12 mouse cellular contexts compared by ENCODE assay signal in genomic region chr12:56591722-56592121, GRCm38 (mm10). TPM values are rescaled to one million over a fixed set of nuclear protein-coding genes. Genes with fewer than 3 reads are reported as not detected.
DNase-seq lines count a peak whose midpoint lies in the region; ATAC-seq and TF ChIP-seq lines count a peak whose summit lies in the region.
"Had no signal": no experiment of that assay in that cellular context is flagged by ENCODE, and none has a peak within 500 bp of the region (broad histone marks: within the 10 kb centered on the region; RNA-seq: fewer than 3 reads in every experiment).

No protein-coding gene starts in this region.

- no peaks in the 10 kb centered on the region for H3K4me1 ChIP-seq in kidney, embryonic 14.5 days (ENCODE audit: control insufficient read depth, insufficient read depth, low read length)
- no peaks in the 10 kb centered on the region for H3K4me1 ChIP-seq in G1E (ENCODE audit: insufficient read depth, low read depth, low read length)
- no peaks in the 10 kb centered on the region for H3K4me1 ChIP-seq in lung, adult 2 months (ENCODE audit: control insufficient read depth, insufficient read depth, low read length)
- H3K4me1 ChIP-seq: embryonic facial prominence, embryonic 12.5 days had no signal

- no peak overlapping the region for H3K4me3 ChIP-seq in kidney, embryonic 14.5 days (ENCODE audit: low read length)
- no peak overlapping the region for H3K4me3 ChIP-seq in G1E (ENCODE audit: low read depth, low read length)
- no peak overlapping the region for H3K4me3 ChIP-seq in lung, adult 2 months (replicated peaks; ENCODE audit: extremely low read depth, low read depth, low read length)
- H3K4me3 ChIP-seq: embryonic facial prominence, embryonic 12.5 days had no signal

- H3K27ac ChIP-seq in kidney, embryonic 14.5 days (ENCODE audit: low read depth, low read length): no peak overlapping the region
- H3K27ac ChIP-seq: embryonic facial prominence, embryonic 12.5 days had no signal

- 3% methylated on average over 4 of the region's 4 CpGs for WGBS in kidney, embryonic 14.5 days
- 6% methylated on average over 4 of the region's 4 CpGs for WGBS in lung, adult 2 months

- no peaks in the 10 kb centered on the region; the same call in 1 of the 2 replicates for H3K27me3 ChIP-seq in kidney, embryonic 14.5 days (ENCODE audit: control insufficient read depth, insufficient read depth, low read length)
- H3K27me3 ChIP-seq in G1E (ENCODE audit: insufficient read depth, low read length): peaks cover 5% of the 10 kb centered on the region

- no peak overlapping the region for H3K9ac ChIP-seq in kidney, embryonic 14.5 days (ENCODE audit: low read depth, low read length)
- H3K9ac ChIP-seq: embryonic facial prominence, embryonic 12.5 days had no signal

- H3K36me3 ChIP-seq in kidney, embryonic 14.5 days (ENCODE audit: control insufficient read depth, insufficient read depth, low read length): no peaks in the 10 kb centered on the region
- H3K36me3 ChIP-seq in G1E (replicated peaks): no peaks in the 10 kb centered on the region
- H3K36me3 ChIP-seq: embryonic facial prominence, embryonic 12.5 days had no signal

- H3K4me2 ChIP-seq in kidney, embryonic 14.5 days (replicated peaks; ENCODE audit: low read depth, low read length): no peak overlapping the region
- H3K4me2 ChIP-seq: embryonic facial prominence, embryonic 12.5 days had no signal

- H3K9me3 ChIP-seq in kidney, embryonic 14.5 days (ENCODE audit: control insufficient read depth, low read length): no peaks in the 10 kb centered on the region
- no peaks in the 10 kb centered on the region for H3K9me3 ChIP-seq in G1E (replicated peaks)
- H3K9me3 ChIP-seq: embryonic facial prominence, embryonic 12.5 days had no signal

- ATAC-seq in kidney, embryonic 14.5 days (ENCODE audit: low FRiP score, low TSS enrichment): no peak
- no peak for ATAC-seq in G1E (ENCODE audit: extremely low read depth, insufficient number of reproducible peaks, low FRiP score, poor library complexity, severe bottlenecking)

- TF ChIP-seq POLR2A in lung, adult 2 months (IDR thresholded peaks at IDR 0.05; ENCODE audit: borderline replicate concordance, extremely low read depth, low read depth, low read length): no peak

- peak; percentile 33 for DNase-seq in adrenal gland, postnatal 14 days
- no peak for DNase-seq in adrenal gland, postnatal 4 days (ENCODE audit: low spot score in 2 of 2)
- DNase-seq in kidney, postnatal 14 days: peak; percentile 18
- DNase-seq in G1E (ENCODE audit: low spot score): no peak
- DNase-seq in lung, adult 2 months: peak; percentile 14
- DNase-seq in thymus, adult 18-20 months: no peak
- DNase-seq in urinary bladder, postnatal 25 days (ENCODE audit: low spot score): no peak

- 0 out of 2 replicates have a peak, but pooled peaks have one; percentile 26 for TF ChIP-seq CTCF in G1E (IDR thresholded peaks at IDR 0.05; ENCODE audit: low read depth, low read length)
- TF ChIP-seq CTCF in lung, adult 2 months (IDR thresholded peaks at IDR 0.05; ENCODE audit: insufficient read depth, low read length): peak; percentile 53

RNA-seq across cellular contexts. Expression of gene Nkx2-9, which starts 21.4 kb away (rescaled TPM):
- 0.37 TPM in 1 of 2 replicates, not detected in the other for total RNA-seq in adrenal gland, postnatal 14 days (2021)
- total RNA-seq in adrenal gland, postnatal 4 days (2021): under 1 TPM in 1 of 2 experiments, not detected in 1; 0.25 TPM
- polyA plus RNA-seq in kidney, embryonic 14.5 days (2014; fragmentation: Nextera tagmentation; extraction: Ambion mirVana): not detected in 2 replicates
- total RNA-seq in G1E (2014; fragmentation: Nextera tagmentation) (not detected in 2 replicates), G1E (2017) (not detected in 2 replicates)
- not detected in 2 replicates for polyA plus RNA-seq in G1E (2012)
- 0.18 and 0.20 TPM in 2 replicates for polyA plus RNA-seq in lung, adult 2 months (2012; rRNA removed)
- total RNA-seq: monocyte, adult 5-6 weeks had no signal
- polyA plus RNA-seq: embryonic facial prominence, embryonic 12.5 days; heart, embryonic 14.5 days; stomach, embryonic 14.5 days had no signal

RNA-seq across cellular contexts. Expression of gene Nkx2-1, which starts 55.0 kb away (rescaled TPM):
- total RNA-seq in adrenal gland, postnatal 14 days (2021): not detected in 2 replicates
- total RNA-seq in adrenal gland, postnatal 4 days (2021): not detected
- not detected in 2 replicates for polyA plus RNA-seq in kidney, embryonic 14.5 days (2014; fragmentation: Nextera tagmentation; extraction: Ambion mirVana)
- total RNA-seq in G1E (2014; fragmentation: Nextera tagmentation): not detected in 2 replicates
- 0.16 TPM in 1 of 2 replicates, not detected in the other for total RNA-seq in G1E (2017)
- polyA plus RNA-seq in G1E (2012): not detected in 2 replicates
- 267 and 400 TPM in 2 replicates for polyA plus RNA-seq in lung, adult 2 months (2012; rRNA removed)
- total RNA-seq: monocyte, adult 5-6 weeks had no signal
- polyA plus RNA-seq: stomach, embryonic 14.5 days had no signal

Comparison
In these comparisons a context has a peak if more than half of its experiments do, and no peak if none do; other contexts are left out.
1. DNase-seq: peak in adrenal gland, postnatal 14 days (single experiment), kidney, postnatal 14 days (single experiment) and lung, adult 2 months (single experiment); none in adrenal gland, postnatal 4 days (0 of 2), G1E (single experiment), thymus, adult 18-20 months (0 of 2) and urinary bladder, postnatal 25 days (single experiment).